10 mouse cellular contexts compared by ENCODE assay signal in genomic region chr9:122024419-122024818, GRCm38 (mm10).
"Had no signal": no experiment of that assay in that cellular context is flagged by ENCODE, and none has a peak within 500 bp of the region (broad histone marks: within the 10 kb centered on the region; RNA-seq: fewer than 3 reads in every experiment).

No protein-coding gene starts in this region.

- H3K36me3 ChIP-seq: limb, embryonic 15.5 days; midbrain, embryonic 10.5 days; neural tube, embryonic 15.5 days had no signal

- H3K27me3 ChIP-seq: limb, embryonic 15.5 days; neural tube, embryonic 15.5 days had no signal

- H3K27ac ChIP-seq: left cerebral cortex, adult 2 months; liver, embryonic 14.5 days; midbrain, embryonic 10.5 days; neural tube, embryonic 15.5 days had no signal

- H3K4me2 ChIP-seq: limb, embryonic 15.5 days; neural tube, embryonic 15.5 days had no signal

- H3K9ac ChIP-seq: limb, embryonic 15.5 days; liver, embryonic 14.5 days; neural tube, embryonic 15.5 days had no signal

- DNase-seq: midbrain, embryonic 14.5 days; right cerebral cortex, adult 18-20 months; right cerebral cortex, postnatal 25 days; thymus, postnatal 36 days had no signal

- H3K9me3 ChIP-seq: limb, embryonic 15.5 days; midbrain, embryonic 10.5 days; neural tube, embryonic 15.5 days had no signal

- H3K4me3 ChIP-seq: left cerebral cortex, adult 2 months; limb, embryonic 15.5 days; midbrain, embryonic 10.5 days; myocyte; neural tube, embryonic 15.5 days had no signal
